Mouse (Mus musculus): ENCODE measurements around the gene Cdc42bpa. TPM values are rescaled to one million over a fixed set of nuclear protein-coding genes. Genes with fewer than 3 reads are reported as not detected.
A peak's percentile ranks its signal among the peaks of the same experiment; 100 is the strongest.

Gene Cdc42bpa
- polyA plus RNA-seq, 2 experiments, result 8.1 to 9.1 TPM

DNA sequence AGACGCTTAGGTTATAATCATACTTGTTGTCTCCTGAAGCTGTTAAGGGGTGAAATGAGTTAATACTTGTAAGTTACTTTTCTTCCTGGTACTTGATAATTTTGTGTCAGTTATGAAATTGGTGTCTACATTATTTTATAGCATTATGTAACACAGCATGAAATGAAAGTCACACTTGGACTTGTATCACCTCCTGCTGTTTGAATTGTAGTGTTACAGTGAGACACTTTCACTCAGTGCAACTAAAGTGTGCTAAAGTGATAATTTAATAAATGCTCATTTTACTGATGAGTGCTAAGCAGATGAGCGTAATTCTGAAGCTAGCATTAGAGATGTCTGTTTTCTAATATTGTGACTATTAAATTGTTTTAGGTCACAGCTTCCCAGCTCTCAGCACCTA lies 180.7 kb downstream of the Cdc42bpa start:
- H3K9me3 ChIP-seq (ENCODE audit: control insufficient read depth, low read length), result no peaks in the 10 kb centered on the region
- H3K27me3 ChIP-seq (ENCODE audit: control insufficient read depth, insufficient read depth, low read length), result no peaks in the 10 kb centered on the region
- no peak overlapping the region for H3K27ac ChIP-seq
- no peak overlapping the region for H3K4me2 ChIP-seq (ENCODE audit: low read depth)
- TF ChIP-seq CTCF (IDR thresholded peaks at IDR 0.05; ENCODE audit: low read depth), result no peak
- ATAC-seq (ENCODE audit: insufficient read depth) (no peak), DNase-seq (ENCODE audit: low read depth in 3 of 3, low spot score in 3 of 3) (no peak)
- H3K36me3 ChIP-seq (replicated peaks; ENCODE audit: control insufficient read depth, insufficient read depth, low read depth), result peaks cover 18% of the 10 kb centered on the region
- H3K4me1 ChIP-seq (replicated peaks; ENCODE audit: control insufficient read depth in 2 of 2, insufficient read depth in 2 of 2, low read length in 1 of 2), result no peaks in the 10 kb centered on the region
- H3K4me3 ChIP-seq (ENCODE audit: insufficient read depth in 1 of 2, low read depth in 2 of 2, low read length in 2 of 2), result no peak overlapping the region
- WGBS (ENCODE audit: insufficient replicate concordance), result 87% methylated on average over 2 of the region's 2 CpGs
- H3K9ac ChIP-seq (replicated peaks), result no peak overlapping the region

GRCm38 (mm10) chr1:180148036-180148435 lies 187.8 kb downstream of the Cdc42bpa start:
- DNase-seq (ENCODE audit: low read depth in 3 of 3, low spot score in 3 of 3) (peak; percentile 48 to 71 (median 50)), ATAC-seq (ENCODE audit: insufficient read depth) (peak; percentile 91)
- Histone ChIP-seq H3K27me3 (ENCODE audit: control insufficient read depth, insufficient read depth, low read length) (no peaks in the 10 kb centered on the region), H3K4me1 (replicated peaks; ENCODE audit: control insufficient read depth in 2 of 2, insufficient read depth in 2 of 2, low read length in 1 of 2) (peaks cover 17 to 21% of the 10 kb centered on the region in 2 experiments), H3K27ac (peak overlapping the region; percentile 98), H3K4me3 (ENCODE audit: insufficient read depth in 1 of 2, low read depth in 2 of 2, low read length in 2 of 2) (peak overlapping the region; percentile 12 to 38), H3K9me3 (ENCODE audit: control insufficient read depth, low read length) (no peaks in the 10 kb centered on the region), H3K36me3 (replicated peaks; ENCODE audit: control insufficient read depth, insufficient read depth, low read depth) (peaks cover 22% of the 10 kb centered on the region), H3K4me2 (ENCODE audit: low read depth) (peak overlapping the region; percentile 77), H3K9ac (replicated peaks) (peak overlapping the region; percentile 60)
- 31% methylated on average over 4 of the region's 4 CpGs for WGBS (ENCODE audit: insufficient replicate concordance)
- no peak for TF ChIP-seq CTCF (IDR thresholded peaks at IDR 0.05; ENCODE audit: low read depth)
- no peak for TF ChIP-seq EP300 (IDR thresholded peaks at IDR 0.05; ENCODE audit: low read depth)

DNA sequence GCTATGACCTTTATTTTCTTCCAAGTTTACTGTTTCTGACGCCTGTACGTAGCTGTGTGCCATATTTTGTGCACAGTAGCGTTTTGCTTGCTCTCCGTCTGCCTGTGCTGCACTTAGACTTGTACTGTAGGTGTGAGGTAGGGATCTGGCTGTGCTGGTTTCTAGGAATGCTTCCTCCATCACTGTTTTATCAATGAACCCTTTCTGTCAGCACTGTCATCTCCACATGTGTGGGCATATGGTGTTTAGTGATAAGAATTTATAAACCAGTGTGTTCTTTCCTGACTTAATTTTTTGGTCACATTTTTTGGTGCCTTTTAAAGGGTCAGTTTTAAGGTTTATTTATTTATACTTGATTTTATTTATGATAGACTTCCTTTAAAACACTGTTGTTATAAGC lies 188.3 kb downstream of the Cdc42bpa start:
- H3K36me3 ChIP-seq (replicated peaks; ENCODE audit: control insufficient read depth, insufficient read depth, low read depth), result peaks cover 22% of the 10 kb centered on the region
- peak overlapping the region; percentile 77 for H3K4me2 ChIP-seq (ENCODE audit: low read depth)
- peak; percentile 91 for TF ChIP-seq EP300 (IDR thresholded peaks at IDR 0.05; ENCODE audit: low read depth)
- no peak for TF ChIP-seq CTCF (IDR thresholded peaks at IDR 0.05; ENCODE audit: low read depth)
- H3K27me3 ChIP-seq (ENCODE audit: control insufficient read depth, insufficient read depth, low read length), result no peaks in the 10 kb centered on the region
- peak overlapping the region; percentile 98 for H3K27ac ChIP-seq
- H3K4me1 ChIP-seq (replicated peaks; ENCODE audit: control insufficient read depth in 2 of 2, insufficient read depth in 2 of 2, low read length in 1 of 2), result peaks cover 17 to 21% of the 10 kb centered on the region in 2 experiments
- ATAC-seq (ENCODE audit: insufficient read depth) (peak; percentile 99), DNase-seq (ENCODE audit: low read depth in 3 of 3, low spot score in 3 of 3) (peak; percentile 75 to 86 (median 76))
- peak overlapping the region in 1 of 2 experiments; percentile 38; a peak in 2 of 4 replicates for H3K4me3 ChIP-seq (ENCODE audit: insufficient read depth in 1 of 2, low read depth in 2 of 2, low read length in 2 of 2)
- H3K9me3 ChIP-seq (ENCODE audit: control insufficient read depth, low read length), result no peaks in the 10 kb centered on the region
- 17% methylated on average over 4 of the region's 4 CpGs for WGBS (ENCODE audit: insufficient replicate concordance)
- H3K9ac ChIP-seq (replicated peaks), result peak overlapping the region; percentile 60

DNA sequence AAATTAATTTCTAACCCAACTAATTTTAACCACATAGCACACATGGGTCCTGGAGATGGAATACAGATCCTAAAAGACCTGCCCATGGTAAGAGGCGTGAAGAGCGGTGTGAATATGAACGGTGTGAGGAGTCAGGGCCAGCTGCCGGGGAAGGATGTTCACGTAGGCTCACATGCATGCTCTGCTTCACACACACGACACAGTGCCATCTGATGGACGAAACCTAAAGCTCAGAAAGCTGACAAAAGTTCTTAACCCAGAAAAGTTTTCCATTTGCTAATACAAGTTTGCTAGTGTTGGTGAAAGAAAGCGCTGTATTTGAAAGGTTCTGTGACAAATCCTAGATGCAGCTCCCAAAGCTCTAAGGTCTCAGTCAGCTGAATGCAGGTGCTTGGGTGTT lies 190.9 kb downstream of the Cdc42bpa start:
- Histone ChIP-seq H3K4me3 (ENCODE audit: insufficient read depth in 1 of 2, low read depth in 2 of 2, low read length in 2 of 2) (no peak overlapping the region), H3K4me1 (replicated peaks; ENCODE audit: control insufficient read depth in 2 of 2, insufficient read depth in 2 of 2, low read length in 1 of 2) (peaks cover 17 to 21% of the 10 kb centered on the region in 2 experiments), H3K27me3 (ENCODE audit: control insufficient read depth, insufficient read depth, low read length) (no peaks in the 10 kb centered on the region), H3K9ac (replicated peaks) (no peak overlapping the region), H3K4me2 (ENCODE audit: low read depth) (no peak overlapping the region), H3K27ac (no peak overlapping the region), H3K9me3 (ENCODE audit: control insufficient read depth, low read length) (no peaks in the 10 kb centered on the region), H3K36me3 (replicated peaks; ENCODE audit: control insufficient read depth, insufficient read depth, low read depth) (peaks cover 16% of the 10 kb centered on the region)
- no peak; the same call in 1 of the 2 replicates for TF ChIP-seq CTCF (IDR thresholded peaks at IDR 0.05; ENCODE audit: low read depth)
- TF ChIP-seq EP300 (IDR thresholded peaks at IDR 0.05; ENCODE audit: low read depth), result no peak
- 84% methylated on average over 8 of the region's 8 CpGs for WGBS (ENCODE audit: insufficient replicate concordance)
- DNase-seq (ENCODE audit: low read depth in 3 of 3, low spot score in 3 of 3) (no peak), ATAC-seq (ENCODE audit: insufficient read depth) (no peak)

GRCm38 (mm10) chr1:180158648-180159047 lies 198.4 kb downstream of the Cdc42bpa start:
- ATAC-seq (ENCODE audit: insufficient read depth), result no peak
- Histone ChIP-seq H3K27me3 (ENCODE audit: control insufficient read depth, insufficient read depth, low read length) (no peaks in the 10 kb centered on the region), H3K9me3 (ENCODE audit: control insufficient read depth, low read length) (no peaks in the 10 kb centered on the region), H3K36me3 (replicated peaks; ENCODE audit: control insufficient read depth, insufficient read depth, low read depth) (no peaks in the 10 kb centered on the region; the same call in 1 of the 2 replicates), H3K27ac (no peak overlapping the region), H3K4me1 (replicated peaks; ENCODE audit: control insufficient read depth in 2 of 2, insufficient read depth in 2 of 2, low read length in 1 of 2) (no peaks in the 10 kb centered on the region), H3K4me2 (ENCODE audit: low read depth) (no peak overlapping the region), H3K4me3 (ENCODE audit: insufficient read depth in 1 of 2, low read depth in 2 of 2, low read length in 2 of 2) (no peak overlapping the region), H3K9ac (replicated peaks) (no peak overlapping the region)
- WGBS (ENCODE audit: insufficient replicate concordance), result 37% methylated on average over 2 of the region's 2 CpGs
- DNase-seq (ENCODE audit: low read depth in 3 of 3, low spot score in 3 of 3), result no peak
- no peak for TF ChIP-seq EP300 (IDR thresholded peaks at IDR 0.05; ENCODE audit: low read depth)
- no peak for TF ChIP-seq CTCF (IDR thresholded peaks at IDR 0.05; ENCODE audit: low read depth)
